Mouse (Mus musculus) CH12.LX (cell line): Measurements from ENCODE around the gene Nr5a2.

ENCODE experiments used
- CHD1 ChIP-seq: IDR thresholded peaks from 2 replicates; pipeline ENCODE4 v1.6.1; 2012; ENCODE audit warnings: low read depth, low read length, improper control_type of control experiment, inconsistent platforms
- CTCF ChIP-seq, 2 experiments: IDR thresholded peaks in 1 of 2; conservative IDR thresholded peaks in 1 of 2; 2 replicates each; pipeline ENCODE4 v1.5.1; 2011 to 2012; ENCODE audit warnings: low read depth in 2 of 2, low read length in 2 of 2, improper control_type of control experiment in 1 of 2, inconsistent platforms in 1 of 2, mild to moderate bottlenecking in 1 of 2, moderate library complexity in 1 of 2
- E2F4 ChIP-seq: IDR thresholded peaks from 2 replicates; pipeline ENCODE4 v1.6.1; 2011; ENCODE audit warnings: low read depth, low read length, improper control_type of control experiment; ENCODE audit not compliant: insufficient replicate concordance
- MXI1 ChIP-seq: IDR thresholded peaks from 2 replicates; pipeline ENCODE4 v1.6.1; 2011; ENCODE audit warnings: mild to moderate bottlenecking, low read depth, low read length, improper control_type of control experiment
- POLR2A ChIP-seq: IDR thresholded peaks from 2 replicates; pipeline ENCODE4 v1.6.1; 2011; ENCODE audit warnings: low read depth, mild to moderate bottlenecking, improper control_type of control experiment, low read length
- ZKSCAN1 ChIP-seq: IDR thresholded peaks from 2 replicates; pipeline ENCODE4 v1.6.1; 2012; ENCODE audit warnings: low read depth, inconsistent platforms, low read length, improper control_type of control experiment, borderline replicate concordance
- ZMIZ1 ChIP-seq: IDR thresholded peaks from 2 replicates; pipeline ENCODE4 v1.6.1; 2012; ENCODE audit warnings: low read depth, mild to moderate bottlenecking, inconsistent platforms, low read length, improper control_type of control experiment

DNA sequence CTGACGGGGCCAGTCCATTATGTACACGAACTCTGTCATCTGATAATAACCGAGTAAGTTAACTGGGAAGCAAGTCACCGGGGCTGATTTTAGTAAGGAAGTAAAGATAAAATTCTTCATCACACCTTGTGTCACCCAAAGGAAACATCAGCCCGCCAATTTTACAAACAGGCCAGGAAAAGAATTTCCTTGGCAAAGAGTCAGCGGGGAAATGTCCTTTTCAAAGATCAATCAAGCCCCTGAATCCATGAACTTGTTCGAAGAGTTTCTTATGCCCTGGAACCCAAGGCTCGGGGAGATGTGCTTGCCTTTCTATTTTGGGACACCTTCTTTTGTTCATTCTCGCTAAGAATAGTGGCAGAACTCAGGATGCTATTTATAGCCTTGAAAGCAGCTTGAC lies 41.5 kb downstream of the Nr5a2 start:
- TF ChIP-seq ZKSCAN1 (no peak), POLR2A (no peak), CTCF (conservative IDR thresholded peaks at IDR 0.05 in 1 of 2, IDR thresholded peaks at IDR 0.05 in 1 of 2; ENCODE audit: low read depth in 2 of 2, low read length in 2 of 2) (no peak), MXI1 (no peak), ZMIZ1 (no peak), CHD1 (no peak), E2F4 (no peak)
